Mouse (Mus musculus): ENCODE results near the gene Tns3.
"Not testable (repeated sequence)": the region's sequence is repeated elsewhere in the genome, so short reads cannot be mapped to it uniquely, and the experiment has no call there.

Gene Tns3

DNA sequence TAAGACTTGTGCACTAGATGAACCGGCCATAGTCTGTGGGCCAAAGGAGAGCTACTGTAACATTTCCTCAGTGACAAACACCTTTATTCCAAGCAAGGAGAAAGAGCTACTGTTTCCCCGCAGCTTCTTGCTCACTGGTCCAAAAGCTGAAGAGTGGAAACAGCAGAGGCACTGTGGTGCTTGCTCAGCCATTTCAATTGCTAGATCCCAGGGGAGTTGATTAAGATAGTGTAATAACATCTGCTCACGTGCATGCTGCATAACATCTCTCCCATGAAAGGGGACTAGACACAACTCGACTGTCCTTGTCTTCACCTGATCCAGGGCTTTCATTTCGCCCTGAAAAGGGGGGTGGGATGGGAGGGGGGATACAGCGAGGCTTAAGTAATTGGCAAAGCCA lies 41.7 kb downstream of the Tns3 start:
- DNase-seq (ENCODE audit: low spot score in 2 of 2): no peak

DNA sequence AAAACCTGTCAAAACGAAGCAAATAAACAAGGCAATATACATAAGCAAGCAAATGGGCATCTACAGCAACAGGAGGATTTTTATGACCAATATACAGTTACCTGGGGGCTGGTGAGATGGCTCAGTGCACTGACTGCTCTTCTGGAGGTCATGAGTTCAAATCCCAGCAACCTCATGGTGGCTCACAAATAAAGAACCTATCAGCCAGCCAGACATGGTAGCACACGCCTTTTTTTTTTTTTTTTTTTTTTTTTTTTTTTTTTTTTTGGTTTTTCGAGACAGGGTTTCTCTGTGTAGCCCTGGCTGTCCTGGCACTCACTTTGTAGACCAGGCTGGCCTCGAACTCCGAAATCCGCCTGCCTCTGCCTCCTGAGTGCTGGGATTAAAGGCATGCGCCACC lies 45.2 kb downstream of the Tns3 start:
- not testable (repeated sequence) for DNase-seq (ENCODE audit: low spot score in 2 of 2)

DNA sequence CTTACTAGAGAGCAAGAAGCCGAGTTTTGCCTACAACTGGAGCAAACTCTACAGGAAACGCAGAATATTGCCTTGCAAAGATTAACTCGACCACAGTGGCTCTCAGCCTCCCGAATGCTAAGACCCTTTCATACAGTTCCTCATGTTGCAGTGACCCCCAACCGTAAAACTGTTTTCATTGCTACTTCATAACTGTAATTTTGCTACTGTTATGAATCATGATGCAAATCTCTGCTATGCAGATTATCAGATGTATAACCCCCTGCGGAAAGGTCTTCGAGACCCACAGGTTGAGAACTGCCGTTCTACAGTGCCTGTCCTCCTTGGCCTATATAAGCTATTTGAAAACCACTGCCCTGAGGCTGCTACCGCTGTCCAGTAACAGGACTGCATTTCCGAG lies 46.0 kb downstream of the Tns3 start:
- no peak for DNase-seq (ENCODE audit: low spot score in 2 of 2)

DNA sequence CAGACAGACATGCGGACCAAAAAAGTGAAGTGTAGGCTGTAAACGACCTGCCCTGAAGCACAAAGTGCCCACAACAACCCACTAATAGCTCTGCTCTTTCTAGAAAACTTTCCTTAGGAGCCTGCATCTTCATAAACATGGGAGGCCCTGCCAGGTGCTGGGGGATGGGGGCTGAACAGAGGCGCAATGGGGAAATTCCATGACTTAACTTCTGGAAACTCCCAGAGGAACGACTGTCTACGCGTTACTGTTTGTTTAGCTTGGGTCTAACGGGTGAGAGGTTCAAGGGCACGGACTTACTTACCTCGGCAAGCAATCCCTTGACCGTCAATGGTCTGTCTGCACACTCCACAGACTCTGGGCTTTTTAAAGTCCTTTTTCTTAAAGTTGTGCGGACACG lies 48.9 kb downstream of the Tns3 start:
- DNase-seq (ENCODE audit: low spot score in 2 of 2): no peak

DNA sequence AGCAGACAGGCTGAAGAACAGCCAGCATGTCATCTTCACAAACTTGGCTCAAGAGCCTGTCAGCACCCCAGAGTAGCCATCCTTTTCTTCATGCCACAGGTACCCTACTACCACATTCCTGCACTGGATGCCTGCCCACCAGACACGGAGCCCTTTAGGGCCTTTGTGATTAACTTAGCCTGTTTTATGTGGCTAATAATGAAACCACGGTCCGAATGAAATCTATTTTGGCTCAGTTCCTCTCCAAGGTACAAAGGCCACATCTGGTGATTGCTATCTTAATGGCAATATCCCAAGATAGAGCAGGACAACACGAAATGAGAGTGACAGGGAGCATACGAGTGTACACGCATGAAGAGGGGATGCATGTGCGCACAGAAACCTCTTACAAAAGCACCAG lies 53.9 kb downstream of the Tns3 start:
- no peak for DNase-seq (ENCODE audit: low spot score in 2 of 2)

DNA sequence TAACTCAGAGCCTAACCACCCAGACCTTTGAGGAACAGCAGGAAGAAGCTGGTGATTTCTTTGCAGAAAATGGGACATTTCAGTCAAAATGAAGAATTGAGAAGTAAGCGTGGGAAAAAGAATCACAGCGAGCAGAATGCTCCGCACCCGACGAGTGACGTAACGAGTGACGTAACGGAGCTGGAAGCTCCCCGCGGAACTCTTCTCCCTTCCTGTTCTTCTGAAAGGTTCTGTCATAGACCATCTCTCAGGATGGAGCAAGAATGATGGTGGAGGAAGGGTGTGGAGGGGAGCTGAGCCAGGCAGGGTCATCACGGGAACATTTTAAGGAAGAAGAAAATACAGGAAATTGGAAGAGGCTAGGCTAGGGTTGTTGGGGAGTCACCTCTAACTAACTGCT lies 54.5 kb downstream of the Tns3 start:
- no peak for DNase-seq (ENCODE audit: low spot score in 2 of 2)

DNA sequence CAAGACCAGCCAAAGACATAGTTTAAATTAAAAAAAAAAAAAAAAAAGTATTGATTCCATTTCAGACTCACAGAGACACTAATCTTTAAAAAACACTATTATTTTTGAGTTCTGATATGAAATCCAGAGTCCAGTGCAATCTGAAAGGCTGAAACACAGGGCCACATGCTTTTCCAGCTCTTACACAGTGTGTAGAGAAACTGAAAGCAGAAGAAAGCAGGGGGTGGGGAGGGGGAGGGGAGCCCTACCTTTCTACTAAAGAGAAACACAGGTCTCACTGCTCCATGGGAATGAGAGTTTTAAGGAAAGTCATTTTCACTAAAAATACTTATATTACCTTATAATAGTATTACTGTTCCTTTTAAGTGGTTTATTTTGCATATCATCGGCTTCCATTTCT lies 57.2 kb downstream of the Tns3 start:
- no peak for DNase-seq (ENCODE audit: low spot score in 2 of 2)

DNA sequence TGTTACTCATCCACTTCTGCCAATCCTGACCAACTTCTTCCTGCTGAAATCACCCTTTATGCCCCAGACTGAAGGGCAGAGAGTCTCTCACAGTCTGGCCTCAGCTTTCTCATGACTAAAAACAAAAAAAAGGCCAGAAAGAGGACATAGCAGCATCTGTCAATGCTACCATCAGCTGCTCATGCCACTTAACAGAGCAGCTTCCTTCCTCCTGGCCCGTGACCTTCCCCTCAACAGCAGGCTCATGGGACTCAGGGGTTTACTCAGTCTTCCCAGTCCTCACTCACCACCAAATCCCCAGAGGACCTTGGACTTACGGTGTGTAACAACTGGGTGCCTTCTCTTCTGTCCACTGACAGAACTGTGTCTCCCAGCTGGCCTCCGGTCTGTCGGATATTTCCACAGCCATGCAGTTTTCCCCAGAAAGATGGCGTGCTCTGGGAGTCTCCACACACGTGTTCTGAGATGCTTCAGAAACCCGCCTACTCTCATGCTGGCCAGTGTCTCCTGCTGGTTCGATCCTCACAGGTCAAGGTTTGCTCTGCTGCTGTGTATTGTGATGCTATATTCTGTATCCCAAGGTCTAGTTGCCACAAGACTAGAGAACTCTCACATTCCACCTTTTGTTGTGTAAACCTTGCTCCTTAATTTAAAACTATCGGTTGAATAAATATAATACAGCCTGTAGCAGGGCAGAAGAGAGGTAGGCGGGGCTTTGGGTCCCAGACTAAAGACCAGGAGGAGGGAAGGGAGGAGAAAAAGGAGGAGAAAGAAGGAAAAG lies 59.4 kb downstream of the Tns3 start:
- DNase-seq (ENCODE audit: low spot score in 2 of 2): no peak

DNA sequence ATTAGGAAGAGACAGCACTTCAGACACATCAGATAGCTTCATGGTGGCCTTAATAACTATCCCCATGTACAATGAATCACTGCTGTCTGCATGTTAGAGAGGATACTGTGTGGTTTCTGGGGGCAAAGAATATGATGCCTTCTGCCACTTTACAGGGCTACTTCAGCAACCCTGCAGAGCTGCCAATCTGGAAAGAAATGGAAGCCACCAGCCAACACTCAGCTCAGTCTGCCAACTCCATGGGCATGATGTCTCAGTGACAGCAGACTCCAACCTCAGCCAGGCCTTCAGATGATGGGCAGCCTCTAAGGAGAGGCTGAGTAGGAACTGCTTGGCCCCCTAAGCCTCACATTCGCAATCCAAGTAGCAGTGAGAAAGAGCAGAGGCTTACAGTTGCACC lies 61.7 kb downstream of the Tns3 start:
- DNase-seq (ENCODE audit: low spot score in 2 of 2): no peak

DNA sequence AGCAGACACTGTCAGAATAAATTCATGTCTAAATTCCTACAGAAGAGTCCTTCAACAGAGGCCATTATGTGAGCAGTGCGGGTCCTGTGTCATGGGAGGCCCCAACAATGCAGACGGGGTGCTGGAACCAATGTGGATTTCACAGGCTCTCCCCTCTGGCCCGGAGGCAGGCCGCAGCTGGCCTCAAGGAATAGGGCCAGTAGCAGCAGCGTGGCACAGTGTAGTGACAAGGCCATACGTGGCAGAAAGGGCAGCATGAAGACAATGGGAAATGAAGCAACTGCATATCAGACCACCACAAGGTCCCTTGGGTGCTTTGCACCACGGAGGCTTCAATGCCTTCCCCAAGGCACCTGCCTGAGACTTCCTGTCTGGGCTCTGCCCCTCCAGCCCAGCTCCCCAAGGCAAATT lies 62.9 kb downstream of the Tns3 start:
- no peak for DNase-seq (ENCODE audit: low spot score in 2 of 2)

DNA sequence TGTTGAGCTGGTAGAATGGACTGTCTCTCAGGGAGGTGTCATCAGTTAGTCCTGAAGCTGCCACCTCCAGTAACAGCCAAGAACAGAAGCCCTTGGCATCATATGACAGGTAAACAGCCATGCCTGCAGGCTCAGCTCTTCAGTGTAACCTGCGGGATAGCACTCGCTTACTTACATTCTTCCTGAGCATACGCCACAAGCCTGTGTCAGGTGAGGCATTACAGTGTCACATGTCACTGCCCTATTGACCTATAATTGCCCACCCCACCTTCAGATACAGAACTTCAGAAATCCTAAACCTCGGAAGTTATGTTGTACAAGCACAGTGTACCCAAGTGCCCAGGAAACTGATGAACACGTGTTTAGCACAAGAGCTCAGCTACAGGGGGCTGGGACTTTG lies 68.7 kb downstream of the Tns3 start:
- no peak for DNase-seq (ENCODE audit: low spot score in 2 of 2)

DNA sequence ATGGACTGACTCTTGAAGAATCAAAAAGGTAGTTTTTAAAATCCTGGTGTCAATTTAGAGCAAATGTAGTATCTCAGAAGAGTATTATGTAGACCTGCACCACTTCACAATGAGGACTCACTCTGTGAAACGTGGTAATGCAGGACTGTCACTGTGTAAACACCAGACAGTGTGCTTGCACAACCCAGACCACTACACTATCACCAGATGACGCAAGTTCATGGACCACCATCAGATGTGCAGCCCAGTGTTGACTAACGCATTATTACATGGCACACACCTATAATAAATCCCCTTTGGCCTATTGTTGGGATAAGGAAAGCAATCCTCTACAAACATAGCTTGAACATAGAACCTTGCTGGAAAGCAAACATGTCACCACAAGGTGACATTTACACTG lies 71.2 kb downstream of the Tns3 start:
- DNase-seq (ENCODE audit: low spot score in 2 of 2): no peak

DNA sequence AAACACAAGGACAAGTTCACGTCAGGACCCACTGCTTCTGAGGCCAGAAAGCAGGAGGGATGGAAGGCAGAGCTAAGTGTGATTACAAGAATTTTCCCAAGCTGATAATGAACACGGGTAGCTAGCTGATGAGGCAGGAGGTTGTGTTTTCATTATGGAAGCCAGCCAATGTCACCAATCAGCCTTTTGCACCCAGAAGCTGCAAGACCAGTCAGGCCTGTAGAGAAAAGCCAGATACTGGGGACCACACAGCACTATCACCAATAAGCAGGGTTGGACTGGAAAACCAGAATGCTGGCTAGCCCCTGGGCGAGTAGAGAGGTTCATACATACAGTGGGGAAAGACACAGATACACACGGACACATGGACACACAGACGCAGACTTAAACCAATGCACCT lies 73.1 kb downstream of the Tns3 start:
- DNase-seq (ENCODE audit: low spot score in 2 of 2): no peak

DNA sequence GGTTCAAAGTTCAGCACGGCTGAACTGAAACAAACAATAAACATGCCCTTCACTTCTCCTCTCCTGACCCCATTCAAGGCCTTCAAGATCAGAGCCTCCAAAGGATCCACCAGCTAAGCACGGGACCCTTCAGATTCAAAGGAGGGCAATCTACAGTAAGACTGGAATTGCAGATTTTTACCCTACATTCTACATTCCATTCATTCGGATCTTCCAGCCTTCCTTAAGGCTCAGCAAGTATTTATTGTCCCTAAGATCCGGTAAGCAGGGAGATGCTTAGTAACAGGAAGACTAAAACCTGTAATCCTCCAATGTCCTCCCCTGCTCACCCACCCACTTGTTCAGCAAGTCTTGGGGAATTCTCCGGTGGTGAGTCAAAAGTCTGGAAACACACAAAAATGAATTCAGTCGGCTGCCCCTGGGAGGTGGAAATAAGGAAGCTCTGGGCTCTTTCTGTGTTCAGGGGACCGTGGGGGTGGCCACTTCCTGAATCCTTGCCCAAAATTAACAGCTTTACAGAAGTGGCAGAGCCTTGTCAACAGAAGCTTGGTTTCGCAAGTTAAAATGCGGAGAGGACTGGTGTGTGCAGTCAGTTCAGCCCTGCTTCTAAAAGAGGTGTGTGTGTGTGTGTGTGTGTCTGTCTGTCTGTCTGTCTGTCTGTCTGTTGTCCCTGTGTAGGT lies 75.0 kb downstream of the Tns3 start:
- DNase-seq (ENCODE audit: low spot score in 2 of 2): peak in 1 of 2 experiments; percentile 49

DNA sequence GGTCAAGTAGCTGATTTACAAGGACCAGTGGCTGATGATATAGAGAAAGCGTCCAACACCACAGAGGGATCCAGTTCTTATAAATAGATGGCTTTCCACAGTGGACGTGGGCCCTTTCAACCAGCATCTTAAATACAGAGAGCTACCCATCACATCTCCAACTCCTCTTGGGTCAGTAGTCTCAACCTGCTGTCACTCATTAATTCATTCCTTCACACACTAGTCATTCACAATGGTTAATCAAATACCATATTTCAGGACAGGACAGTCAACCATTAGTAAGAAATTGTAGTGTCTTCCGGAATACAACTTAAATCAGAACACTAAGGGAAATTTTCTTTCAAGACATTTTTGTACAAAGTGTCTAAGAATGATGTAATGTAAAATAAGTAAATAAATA lies 76.4 kb downstream of the Tns3 start:
- DNase-seq (ENCODE audit: low spot score in 2 of 2): no peak

DNA sequence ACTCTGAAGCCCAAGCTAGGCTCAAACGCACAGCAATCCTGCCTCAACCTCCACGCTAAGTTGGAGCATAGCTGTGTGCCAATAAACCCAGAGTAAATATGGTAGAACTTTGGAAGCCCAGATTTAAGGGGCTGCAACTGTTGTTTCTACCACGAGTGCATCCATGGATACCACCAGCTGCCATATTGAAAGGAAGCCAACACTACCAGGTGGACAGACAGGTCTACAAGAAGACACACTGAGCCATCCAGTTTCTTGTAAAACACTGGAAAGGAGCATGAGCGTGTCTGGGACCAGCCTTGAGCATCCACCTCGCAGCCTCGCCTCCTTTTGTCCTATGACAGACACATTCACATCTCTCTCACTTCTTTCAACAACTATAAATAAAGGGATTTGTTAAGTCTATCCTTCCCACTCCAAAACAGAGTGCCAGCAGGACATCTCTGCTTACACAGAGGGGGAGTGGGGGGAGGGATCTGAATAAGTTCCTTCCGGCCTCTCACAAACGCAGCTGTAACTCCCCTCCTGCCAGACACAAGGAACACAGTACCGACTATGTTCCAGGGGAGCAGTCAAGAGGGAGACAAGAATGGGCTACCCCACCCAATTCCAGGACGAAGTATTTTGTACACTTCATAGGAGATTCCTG lies 77.2 kb downstream of the Tns3 start:
- no peak for DNase-seq (ENCODE audit: low spot score in 2 of 2)

DNA sequence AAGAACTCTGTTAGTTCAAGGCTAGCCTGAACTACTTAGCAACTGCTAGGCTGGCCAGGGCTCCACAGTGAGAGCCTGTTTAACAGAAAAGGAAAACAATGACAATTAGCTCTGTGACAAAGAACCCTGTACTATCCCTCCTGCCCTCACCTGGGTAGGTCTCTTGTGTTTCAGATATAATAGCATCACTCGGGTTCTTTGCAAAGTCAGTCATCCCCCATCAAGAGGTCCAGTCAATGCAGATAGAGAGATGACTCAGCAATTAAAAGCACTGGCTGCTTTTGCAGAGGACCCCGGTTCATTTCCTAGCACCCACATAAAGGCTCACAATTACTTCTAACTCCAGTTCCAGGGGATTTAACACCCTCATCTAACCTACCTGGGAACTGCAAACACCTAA lies 78.0 kb downstream of the Tns3 start:
- DNase-seq (ENCODE audit: low spot score in 2 of 2): no peak

DNA sequence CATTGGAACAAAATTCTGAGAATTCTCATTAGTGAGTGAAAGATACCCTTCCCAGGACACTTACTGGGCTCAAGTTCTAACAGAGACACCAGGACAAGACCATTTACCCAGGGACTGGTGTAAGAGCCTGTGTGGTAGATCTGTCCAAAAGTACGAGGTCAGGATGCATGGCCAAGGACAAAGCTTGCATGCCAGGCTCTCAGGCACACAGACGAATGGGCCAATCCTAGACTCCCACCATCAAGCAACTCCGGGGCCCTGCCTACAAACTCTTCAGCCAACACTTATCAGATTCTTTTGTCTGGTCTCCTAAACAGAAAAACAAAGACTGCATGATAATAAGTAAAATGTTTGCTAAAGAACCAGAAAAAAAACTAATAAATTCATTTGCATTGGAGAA lies 78.6 kb downstream of the Tns3 start:
- no peak for DNase-seq (ENCODE audit: low spot score in 2 of 2)

DNA sequence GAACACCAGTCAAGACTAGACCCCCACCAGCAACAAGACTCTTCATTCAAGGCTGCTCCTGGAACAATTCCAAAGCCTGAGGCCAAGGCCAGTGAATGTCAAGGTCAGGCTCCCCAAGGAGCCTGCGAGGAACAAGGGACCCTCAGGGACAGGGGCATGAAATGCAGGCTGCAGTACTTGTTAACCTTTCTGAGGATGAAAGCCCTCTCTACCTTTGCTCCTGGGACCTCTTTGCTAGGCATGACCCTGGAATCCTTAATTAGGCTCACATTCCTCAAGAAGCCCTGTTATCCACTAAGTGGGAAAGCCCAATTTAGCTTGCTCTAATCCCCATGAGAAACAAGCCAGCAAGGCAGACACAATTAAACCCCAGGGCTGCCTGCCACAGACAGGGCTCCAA lies 79.4 kb downstream of the Tns3 start:
- no peak for DNase-seq (ENCODE audit: low spot score in 2 of 2)

DNA sequence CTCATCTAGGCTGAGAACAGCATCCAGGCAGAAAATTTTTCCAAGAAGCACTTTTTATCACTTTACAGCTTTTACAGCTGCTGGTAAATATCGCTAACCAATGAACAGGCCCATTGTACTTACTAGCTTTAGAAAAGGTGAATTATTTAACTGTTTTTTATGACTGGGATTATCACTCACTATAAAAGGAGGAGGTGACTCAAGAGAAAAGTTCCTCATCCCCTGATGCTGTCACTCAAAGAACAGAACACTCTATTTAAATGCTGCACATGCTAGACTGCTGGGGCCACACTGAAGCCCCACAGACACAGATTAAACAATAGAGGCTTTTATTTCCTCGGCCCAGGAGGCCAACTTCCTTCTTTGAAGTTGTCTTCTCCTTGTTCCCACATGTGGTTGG lies 80.0 kb downstream of the Tns3 start:
- DNase-seq (ENCODE audit: low spot score in 2 of 2): no peak

DNA sequence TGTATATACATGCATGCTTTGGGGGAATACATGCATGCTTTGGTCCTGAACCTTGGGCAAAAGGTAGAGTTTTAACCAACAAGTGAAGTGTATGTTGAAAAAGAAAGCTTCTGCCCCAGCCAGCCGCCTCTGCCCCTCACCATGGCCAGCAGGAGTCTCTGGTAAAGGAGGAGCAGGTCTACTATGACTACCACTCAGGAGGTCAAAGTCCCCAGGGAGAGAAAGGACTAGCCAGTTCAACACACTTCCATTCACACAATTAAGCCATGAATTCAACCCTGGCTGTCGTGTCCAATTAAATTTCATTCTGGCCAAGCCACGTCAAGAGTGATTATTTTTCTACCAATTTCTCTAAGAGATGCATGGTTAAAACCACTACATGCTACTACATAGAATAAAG lies 81.2 kb downstream of the Tns3 start:
- no peak for DNase-seq (ENCODE audit: low spot score in 2 of 2)

DNA sequence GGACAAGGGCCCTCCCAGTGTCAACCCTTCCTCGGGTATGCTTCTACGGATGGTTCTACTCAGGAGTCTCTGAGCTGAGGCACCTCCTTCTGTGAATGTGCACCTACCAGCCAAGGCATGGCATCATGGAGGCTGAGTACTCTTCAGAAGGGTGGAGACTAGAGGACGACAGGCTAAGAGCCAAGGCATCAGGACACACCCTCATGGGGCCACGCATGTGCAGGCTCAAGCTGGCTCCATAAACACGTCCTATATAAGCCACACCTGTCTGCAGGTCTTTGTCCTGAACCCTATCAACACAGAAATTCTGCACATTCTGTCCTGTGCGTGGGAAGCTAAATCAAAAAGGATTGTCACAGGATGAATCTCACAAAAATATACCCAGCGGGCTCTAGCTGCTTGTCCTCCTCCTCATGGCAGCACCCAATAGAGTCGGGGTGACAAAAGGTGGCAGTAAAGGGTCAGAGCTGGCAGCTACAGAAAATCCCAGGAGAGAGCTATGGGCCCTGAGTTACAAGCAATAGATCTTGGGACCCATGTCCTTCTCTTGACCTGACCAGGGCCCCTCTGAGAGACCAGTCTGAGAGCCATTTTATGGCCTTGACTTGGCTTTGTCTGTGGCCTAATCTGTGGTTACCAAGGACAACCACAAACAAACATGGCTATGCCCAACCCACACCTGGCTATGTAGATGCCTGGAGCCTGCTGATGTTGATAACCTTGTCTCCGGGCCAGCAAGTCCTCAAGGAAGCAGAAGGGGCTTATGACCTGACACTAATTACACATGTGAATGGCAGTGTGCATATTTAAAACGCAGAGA lies 82.0 kb downstream of the Tns3 start:
- no peak for DNase-seq (ENCODE audit: low spot score in 2 of 2)
